Mouse (Mus musculus): Measurements from ENCODE around the gene Klk10.

Gene Klk10

DNA sequence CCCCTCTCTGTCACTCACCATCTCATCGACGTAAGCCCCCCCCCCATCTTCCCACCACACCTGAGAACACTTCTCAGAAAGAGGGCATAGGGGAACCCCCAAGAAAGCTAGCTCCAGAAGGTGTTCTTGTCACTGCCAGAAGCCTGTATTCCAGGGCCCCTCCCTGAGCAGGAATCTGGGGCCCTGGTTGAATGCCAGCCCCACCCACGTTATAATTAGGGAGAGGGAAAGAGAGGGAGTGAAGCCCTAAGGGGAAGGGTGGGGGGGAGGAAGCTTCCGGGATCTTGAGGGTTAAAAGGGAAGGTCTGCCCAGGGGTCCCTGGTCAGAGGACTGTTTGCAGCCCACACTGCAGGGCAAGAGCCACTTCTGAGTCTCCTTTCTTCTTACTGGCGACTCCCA, at the start of gene Klk10:
Gene Klk10 (plus strand): TSS at position 290 of the 400 bp plus-strand sequence.
- DNase-seq (ENCODE audit: low spot score): no peak

DNA sequence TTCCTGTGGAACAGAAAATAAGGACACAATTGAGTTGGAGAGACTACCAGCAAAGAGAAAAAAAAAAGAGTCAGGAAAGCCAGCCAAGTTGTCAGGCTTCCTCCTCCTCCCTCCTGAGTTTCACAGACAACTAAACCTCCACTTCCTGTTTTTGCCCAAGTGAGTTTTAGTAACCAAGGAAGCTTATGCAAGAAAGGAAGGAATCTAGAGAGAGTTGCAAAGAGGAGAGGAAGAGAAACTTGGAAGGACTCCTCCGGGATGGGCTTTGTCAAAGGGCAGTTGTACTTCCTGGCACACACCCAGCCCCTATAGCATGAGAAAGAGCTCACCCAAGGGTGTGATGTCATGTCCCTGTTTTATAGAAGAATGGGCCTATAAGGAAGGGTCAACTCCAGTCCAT, 33.0 kb upstream of the Klk10 start:
- no peak for DNase-seq (ENCODE audit: low spot score)

DNA sequence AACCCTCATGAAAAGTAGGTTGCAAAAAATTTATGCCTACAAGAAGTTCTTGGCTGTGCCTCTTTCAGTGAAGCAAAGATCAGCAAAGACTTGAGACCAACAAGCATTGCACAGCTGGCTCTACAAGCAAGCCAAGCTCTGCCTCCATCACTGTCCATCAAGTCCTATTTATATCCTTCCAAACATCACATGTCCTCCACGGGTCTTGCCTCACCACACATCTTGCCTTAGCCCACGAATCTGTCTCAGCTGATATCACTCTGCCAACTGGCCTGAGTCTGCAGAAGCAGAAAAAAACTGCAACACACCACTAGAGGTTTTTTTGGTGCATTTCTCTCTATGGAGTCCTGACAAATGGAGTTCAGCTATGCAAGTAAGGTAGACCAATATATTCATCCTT, 28.0 kb upstream of the Klk10 start:
- no peak for DNase-seq (ENCODE audit: low spot score)

- peak; percentile 21 for DNase-seq (ENCODE audit: low spot score)
Observed at GRCm38 (mm10) chr7:43766484-43766883, 14.4 kb upstream of the Klk10 start.

GRCm38 (mm10) chr7:43768597-43768996, 12.2 kb upstream of the Klk10 start, which contains the start of gene Klk12:
Klk12 (plus strand) TSS chr7:43768897.
- no peak for DNase-seq (ENCODE audit: low spot score)

DNA sequence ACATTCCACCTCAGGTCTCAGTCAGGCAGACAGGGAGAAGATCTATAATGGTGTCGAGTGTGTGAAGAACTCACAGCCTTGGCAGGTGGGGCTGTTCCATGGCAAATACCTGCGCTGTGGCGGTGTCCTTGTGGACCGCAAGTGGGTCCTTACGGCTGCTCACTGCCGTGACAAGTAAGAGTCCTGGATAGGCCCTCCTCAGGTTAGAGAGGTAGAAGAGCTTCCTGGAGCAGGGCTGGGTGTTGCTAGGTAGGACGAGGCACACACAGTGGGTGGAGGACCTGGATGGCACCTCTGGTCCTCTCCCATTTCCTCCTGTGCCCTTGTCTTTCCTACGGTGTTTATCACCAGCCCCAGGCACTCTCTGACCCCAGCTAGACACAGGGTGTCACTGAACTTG, 11.2 kb upstream of the Klk10 start:
- no peak for DNase-seq (ENCODE audit: low spot score)

- no peak for DNase-seq (ENCODE audit: low spot score)
Observed at GRCm38 (mm10) chr7:43770701-43771100, 10.1 kb upstream of the Klk10 start.

DNA sequence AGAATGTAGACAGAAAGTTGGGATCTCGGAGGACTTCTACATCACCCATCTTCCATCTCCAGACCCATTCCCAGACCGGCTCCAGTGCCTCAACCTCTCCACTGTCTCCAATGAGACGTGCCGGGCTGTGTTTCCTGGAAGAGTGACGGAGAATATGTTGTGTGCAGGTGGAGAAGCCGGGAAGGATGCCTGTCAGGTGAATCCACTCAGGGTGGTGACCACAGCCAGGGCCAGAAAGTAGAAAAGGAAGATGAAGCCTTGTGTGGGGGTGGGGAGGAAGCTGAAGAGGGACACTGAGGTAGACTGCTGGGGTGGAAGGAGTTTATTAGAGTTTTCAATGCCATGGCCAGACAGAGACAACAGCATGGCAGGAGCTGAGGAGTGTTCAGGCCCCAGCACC, 8.9 kb upstream of the Klk10 start:
- no peak for DNase-seq (ENCODE audit: low spot score)

DNA sequence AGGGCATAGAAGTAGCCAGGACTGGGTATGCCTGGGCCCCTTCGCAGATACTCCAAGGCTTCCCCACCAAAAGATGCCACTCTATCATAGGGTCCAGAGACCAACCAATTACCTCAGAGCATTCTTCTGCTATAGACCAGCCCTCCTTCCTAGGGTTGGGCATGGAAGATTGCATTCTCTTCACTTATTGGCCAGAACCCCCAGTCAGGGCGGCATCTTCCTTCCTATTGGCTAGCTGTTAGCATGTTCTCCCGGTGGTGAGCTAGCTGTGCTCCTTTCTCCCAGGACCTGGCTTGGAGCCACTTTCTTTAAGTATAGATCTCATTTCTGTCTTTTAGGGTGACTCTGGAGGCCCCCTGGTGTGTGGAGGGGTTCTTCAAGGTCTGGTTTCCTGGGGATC, 7.9 kb upstream of the Klk10 start:
- no peak for DNase-seq (ENCODE audit: low spot score)

DNA sequence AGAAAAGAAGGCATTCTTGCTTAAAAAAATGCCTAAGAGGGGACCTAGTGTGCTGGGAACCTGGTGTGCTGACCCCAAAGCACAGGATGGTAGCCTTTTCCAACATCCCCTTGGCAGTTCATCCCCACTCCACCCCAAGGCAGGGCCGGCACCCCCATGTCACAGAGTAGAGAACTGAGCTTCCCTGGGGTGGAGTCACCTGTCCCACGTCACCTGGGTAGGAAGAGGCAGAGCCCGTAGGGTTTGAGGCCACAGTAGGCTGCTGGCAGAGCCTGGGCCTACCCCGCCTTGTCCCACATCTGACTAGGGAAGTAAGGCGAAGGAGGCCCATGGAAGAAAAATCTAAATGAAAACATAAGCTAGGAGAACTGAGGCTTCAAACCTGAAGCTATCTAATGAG, 6.5 kb upstream of the Klk10 start, which contains the start of gene Klk11:
Gene Klk11 (plus strand): TSS at position 241 of the 400 bp plus-strand sequence.
- no peak for DNase-seq (ENCODE audit: low spot score)

DNA sequence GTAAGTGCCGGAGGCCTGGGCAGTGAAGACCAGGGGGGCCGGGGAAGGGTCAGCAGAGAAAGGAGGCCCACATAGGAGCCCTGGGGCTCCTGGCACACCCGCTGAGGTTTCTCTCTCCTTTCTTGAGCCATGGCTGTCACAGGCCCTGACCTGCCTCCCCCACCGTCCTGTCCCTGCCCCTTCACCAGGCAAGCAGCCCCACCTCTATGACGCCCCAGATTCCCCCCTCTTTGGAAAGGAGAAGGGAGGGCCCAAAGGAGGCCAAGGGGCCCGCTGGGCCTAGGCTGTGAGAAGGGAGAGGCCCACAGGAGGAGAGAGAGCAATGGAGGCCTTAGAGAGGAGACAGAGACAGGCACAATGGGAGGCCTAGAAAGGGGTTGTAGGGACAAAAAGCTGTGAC, 6.0 kb upstream of the Klk10 start:
- no peak for DNase-seq (ENCODE audit: low spot score)

- peak; percentile 1 for DNase-seq (ENCODE audit: low spot score)
Observed at GRCm38 (mm10) chr7:43775311-43776057, 5.4 kb upstream of the Klk10 start.

- DNase-seq (ENCODE audit: low spot score): no peak
Observed at GRCm38 (mm10) chr7:43776506-43776905, 4.3 kb upstream of the Klk10 start.

DNA sequence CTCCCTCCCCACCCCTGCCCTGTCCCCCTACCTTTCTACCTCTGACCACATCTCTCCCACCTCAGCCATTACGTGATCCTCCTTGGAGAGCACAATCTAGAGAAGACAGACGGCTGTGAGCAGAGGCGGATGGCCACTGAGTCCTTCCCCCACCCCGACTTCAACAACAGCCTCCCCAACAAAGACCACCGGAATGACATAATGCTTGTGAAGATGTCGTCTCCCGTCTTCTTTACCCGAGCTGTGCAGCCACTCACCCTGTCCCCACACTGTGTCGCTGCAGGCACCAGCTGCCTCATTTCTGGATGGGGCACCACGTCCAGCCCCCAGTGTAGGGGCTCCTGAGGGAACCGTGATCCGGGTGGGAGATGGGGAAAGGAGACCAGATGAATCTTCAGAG, 3.4 kb upstream of the Klk10 start:
- peak; percentile 2 for DNase-seq (ENCODE audit: low spot score)

DNA sequence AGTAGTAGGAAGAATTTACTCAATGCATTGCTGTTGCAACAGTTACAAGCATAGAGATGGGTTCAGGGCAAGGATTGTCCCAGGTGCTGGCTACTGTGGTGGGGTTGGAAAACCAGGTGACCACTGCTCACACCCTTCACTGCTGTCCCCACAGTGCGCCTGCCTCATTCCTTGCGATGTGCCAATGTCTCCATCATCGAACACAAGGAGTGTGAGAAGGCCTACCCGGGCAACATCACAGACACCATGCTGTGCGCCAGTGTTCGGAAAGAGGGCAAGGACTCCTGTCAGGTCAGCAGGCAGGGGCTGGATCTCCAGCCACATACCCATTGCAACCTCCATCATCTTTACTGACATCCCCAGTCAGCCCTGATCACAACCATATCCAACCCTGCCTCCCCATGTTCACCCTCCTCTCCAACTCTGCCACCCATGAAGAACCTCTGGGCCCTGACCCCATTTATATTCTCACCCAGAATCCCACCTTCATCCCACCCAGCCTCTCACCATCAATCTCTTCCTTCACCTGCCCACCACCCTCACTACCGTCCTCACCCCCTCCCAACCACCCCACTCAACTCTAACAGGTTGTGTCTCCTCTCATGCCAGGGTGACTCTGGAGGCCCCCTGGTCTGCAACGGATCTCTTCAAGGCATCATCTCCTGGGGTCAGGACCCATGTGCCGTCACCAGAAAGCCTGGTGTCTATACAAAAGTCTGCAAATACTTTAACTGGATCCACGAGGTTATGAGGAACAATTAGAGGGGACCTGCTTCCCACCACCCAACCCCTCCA, 2.5 kb upstream of the Klk10 start:
- DNase-seq (ENCODE audit: low spot score): no peak

DNA sequence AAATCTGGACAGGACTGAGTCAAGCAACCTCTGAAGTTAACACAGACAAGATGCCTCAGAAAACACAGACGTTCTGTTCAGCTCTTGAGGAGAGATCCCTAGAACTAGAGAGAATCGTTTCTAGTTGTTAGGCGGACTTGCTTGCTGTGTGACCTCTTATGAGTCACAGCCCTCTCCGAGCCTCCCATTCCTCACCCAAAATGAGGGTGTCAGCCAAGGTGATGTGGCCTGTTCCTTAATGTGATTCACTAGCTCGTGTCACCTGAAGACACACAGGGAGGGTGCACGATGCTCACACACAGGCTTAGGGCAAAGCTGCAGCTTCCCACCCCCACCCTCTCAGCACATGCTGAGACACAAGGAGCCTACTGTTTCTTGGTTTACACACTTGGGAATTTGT, 594 bp upstream of the Klk10 start:
- peak; percentile 2 for DNase-seq (ENCODE audit: low spot score)

GRCm38 (mm10) chr7:43781541-43781940, 706 bp downstream of the Klk10 start:
- DNase-seq (ENCODE audit: low spot score): peak; percentile 3

DNA sequence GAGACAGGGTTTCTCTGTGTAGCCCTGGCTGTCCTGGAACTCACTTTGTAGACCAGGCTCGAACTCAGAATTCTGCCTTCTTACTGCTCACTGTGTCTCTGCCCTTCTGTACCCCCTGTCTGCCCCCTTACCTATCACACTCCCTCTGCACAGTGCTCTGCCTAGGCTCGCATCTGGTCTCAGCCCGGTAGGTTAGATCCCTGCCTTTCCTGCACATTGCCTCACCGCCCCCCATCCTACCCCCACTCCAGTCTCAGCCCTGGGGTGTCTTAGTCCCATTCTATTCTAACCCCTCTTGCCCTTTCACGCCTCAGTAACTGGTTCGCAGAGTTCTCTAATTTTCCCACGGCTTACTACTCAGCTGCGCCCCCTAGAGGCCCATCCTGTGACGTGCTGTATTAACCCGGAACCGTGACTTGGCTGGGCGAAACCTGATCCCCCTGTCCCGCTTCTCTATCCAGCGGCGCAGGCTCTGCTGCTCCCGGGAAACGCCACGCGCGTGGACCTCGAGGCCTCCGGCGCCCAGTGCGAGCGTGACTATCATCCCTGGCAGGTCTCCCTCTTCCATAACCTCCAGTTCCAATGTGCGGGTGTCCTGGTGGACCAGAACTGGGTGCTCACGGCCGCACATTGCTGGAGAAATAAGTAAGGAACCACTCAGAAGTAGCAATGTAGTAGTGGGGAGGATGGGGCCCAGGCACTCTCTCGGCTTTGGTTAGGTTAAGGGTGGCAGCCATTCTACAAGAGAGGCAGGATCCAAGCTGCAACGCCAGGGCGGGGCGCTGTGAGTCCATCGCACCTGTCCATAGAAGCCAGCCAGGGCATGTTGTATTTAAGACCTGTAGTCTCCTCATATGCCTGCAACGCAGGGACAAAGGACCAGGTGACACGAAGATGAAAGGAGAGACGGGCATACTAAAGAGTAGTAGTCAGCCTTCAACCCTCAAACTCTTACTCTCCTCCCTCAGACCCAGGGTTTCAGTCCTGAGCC, 1.7 kb downstream of the Klk10 start:
- DNase-seq (ENCODE audit: low spot score): peak; percentile 87

DNA sequence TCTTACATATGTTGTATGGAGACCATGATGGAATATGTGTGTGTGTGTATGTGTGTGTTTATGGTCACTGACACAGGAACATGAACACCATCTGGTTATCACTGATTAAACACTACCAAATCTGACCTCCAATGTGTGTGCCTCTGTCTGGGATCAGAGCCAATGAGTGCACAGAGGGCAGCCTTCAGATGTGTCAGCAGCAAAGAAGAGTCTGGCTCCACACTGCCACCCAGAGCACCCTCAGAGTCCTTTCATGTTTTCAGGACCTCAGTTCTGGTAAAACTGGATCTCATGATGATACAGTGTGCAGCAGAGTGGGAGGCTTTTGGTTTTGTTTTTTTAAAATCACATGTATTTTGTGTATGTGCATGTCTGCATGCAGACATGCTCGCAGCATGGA, 4.5 kb downstream of the Klk10 start:
- no peak for DNase-seq (ENCODE audit: low spot score)

- no peak for DNase-seq (ENCODE audit: low spot score)
Observed at GRCm38 (mm10) chr7:43788096-43788495, 7.3 kb downstream of the Klk10 start.

- DNase-seq (ENCODE audit: low spot score): no peak
Observed at GRCm38 (mm10) chr7:43789295-43789694, 8.5 kb downstream of the Klk10 start.

- DNase-seq (ENCODE audit: low spot score): no peak
Observed at GRCm38 (mm10) chr7:43791591-43791990, 10.8 kb downstream of the Klk10 start, which contains the start of gene Klk9. Klk9 (plus strand) TSS chr7:43791891.
